ENCODE assay signal across 8 mouse cellular contexts in the genomic region with DNA sequence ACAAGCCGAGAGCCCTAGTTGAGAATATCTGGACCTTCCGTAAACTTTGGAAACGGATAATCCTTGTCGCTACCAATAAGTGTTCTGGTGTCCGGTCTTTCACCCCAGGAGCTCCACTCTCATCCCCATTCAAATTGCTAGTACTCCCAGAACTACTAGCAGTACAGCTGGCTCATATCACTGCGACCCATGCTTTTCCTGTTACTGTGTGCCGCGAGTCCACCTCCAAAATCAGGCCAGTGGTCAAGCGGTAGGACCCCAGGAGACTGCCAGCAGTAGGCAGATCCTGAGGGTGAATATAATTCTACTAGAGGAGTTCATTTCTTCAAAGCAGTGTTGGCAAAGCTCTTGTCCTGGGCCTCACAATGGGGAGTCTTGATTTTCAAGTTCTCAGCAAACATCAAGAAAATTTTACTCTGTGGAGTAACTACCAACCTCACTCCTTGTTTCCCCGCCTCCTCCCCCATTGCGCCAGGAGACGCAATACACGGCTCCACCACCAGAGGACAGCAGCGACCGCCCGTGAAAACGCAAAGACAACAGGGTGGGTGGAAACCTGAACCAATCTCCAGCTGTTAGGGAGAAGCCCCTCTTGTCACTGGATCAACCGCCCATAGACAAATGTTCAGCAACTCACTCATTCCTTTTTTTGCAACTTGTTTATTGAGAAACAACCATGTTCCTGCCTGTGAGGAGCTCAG. TPM values are rescaled to one million over a fixed set of nuclear protein-coding genes. Genes with fewer than 3 reads are reported as not detected.
A peak's percentile ranks its signal among the peaks of the same experiment; 100 is the strongest.
DNase-seq lines count a peak whose midpoint lies in the region; ATAC-seq and TF ChIP-seq lines count a peak whose summit lies in the region.

No protein-coding gene starts in this region.

- peak overlapping the region; percentile 96 for H3K4me2 ChIP-seq in forebrain, embryonic 13.5 days
- H3K4me2 ChIP-seq in heart, postnatal 0 days (ENCODE audit: low read depth, low read length): peak overlapping the region; percentile 98
- peak overlapping the region; percentile 91 for H3K4me2 ChIP-seq in neural tube, embryonic 15.5 days

- H3K36me3 ChIP-seq in E14TG2a.4 (ENCODE audit: insufficient read depth, low read length): peaks cover 24% of the 10 kb centered on the region
- H3K36me3 ChIP-seq in forebrain, embryonic 13.5 days (ENCODE audit: poor library complexity, severe bottlenecking): peaks cover 58% of the 10 kb centered on the region
- no peaks in the 10 kb centered on the region for H3K36me3 ChIP-seq in heart, postnatal 0 days (replicated peaks; ENCODE audit: control insufficient read depth, insufficient read depth, low read length)
- H3K36me3 ChIP-seq in neural tube, embryonic 15.5 days: 0 out of 2 replicates have a peak, but pooled peaks cover 5% of the 10 kb centered on the region

- TF ChIP-seq POLR2A in lung, adult 2 months (IDR thresholded peaks at IDR 0.05; ENCODE audit: borderline replicate concordance, extremely low read depth, low read depth, low read length): 0 out of 2 replicates have a peak, but pooled peaks have one; percentile 30

- TF ChIP-seq CTCF in E14TG2a.4 (conservative IDR thresholded peaks at IDR 0.05; ENCODE audit: low read length): peak; percentile 100
- TF ChIP-seq CTCF in heart, postnatal 0 days (IDR thresholded peaks at IDR 0.05; ENCODE audit: low read depth): peak; percentile 99
- TF ChIP-seq CTCF in lung, adult 2 months (IDR thresholded peaks at IDR 0.05; ENCODE audit: insufficient read depth, low read length): peak; percentile 98

- 21% methylated on average over 18 of the region's 18 CpGs for WGBS in forebrain, embryonic 13.5 days
- WGBS in heart, postnatal 0 days: 15% methylated on average over 18 of the region's 18 CpGs
- 15% methylated on average over 18 of the region's 18 CpGs for WGBS in lung, adult 2 months
- WGBS in neural tube, embryonic 15.5 days: 18% methylated on average over 18 of the region's 18 CpGs

- H3K9ac ChIP-seq in forebrain, embryonic 13.5 days: no peak overlapping the region
- H3K9ac ChIP-seq in heart, postnatal 0 days (replicated peaks; ENCODE audit: low read depth, low read length): no peak overlapping the region
- no peak overlapping the region for H3K9ac ChIP-seq in neural tube, embryonic 15.5 days (replicated peaks)

- peak overlapping the region; percentile 100 for H3K27ac ChIP-seq in forebrain, embryonic 13.5 days
- peak overlapping the region; percentile 100 for H3K27ac ChIP-seq in heart, postnatal 0 days (ENCODE audit: low read depth)
- peak overlapping the region; percentile 97 for H3K27ac ChIP-seq in neural tube, embryonic 15.5 days (replicated peaks)

- no peaks in the 10 kb centered on the region for H3K9me3 ChIP-seq in E14TG2a.4 (ENCODE audit: low read length)
- no peaks in the 10 kb centered on the region for H3K9me3 ChIP-seq in forebrain, embryonic 13.5 days (replicated peaks)
- H3K9me3 ChIP-seq in heart, postnatal 0 days (replicated peaks; ENCODE audit: control insufficient read depth, low read length): no peaks in the 10 kb centered on the region
- H3K9me3 ChIP-seq in neural tube, embryonic 15.5 days (replicated peaks): no peaks in the 10 kb centered on the region

- peak; percentile 83 for DNase-seq in c-Kit-positive CD71-positive TER-119-positive erythroid progenitor cells, embryonic 14.5 days (ENCODE audit: low spot score)
- peak; percentile 79 for DNase-seq in heart, postnatal 0 days (ENCODE audit: low spot score)
- DNase-seq in kidney, postnatal 4 days: peak; percentile 92
- peak; percentile 92 for DNase-seq in lung, adult 2 months
- DNase-seq in thymus, adult 18-20 months: peak; percentile 80 to 84

- TF ChIP-seq EP300 in heart, postnatal 0 days (IDR thresholded peaks at IDR 0.05; ENCODE audit: low read depth): no peak

- peaks cover 37% of the 10 kb centered on the region for H3K27me3 ChIP-seq in E14TG2a.4 (ENCODE audit: insufficient read depth, low read length)
- no peaks in the 10 kb centered on the region for H3K27me3 ChIP-seq in forebrain, embryonic 13.5 days
- no peaks in the 10 kb centered on the region for H3K27me3 ChIP-seq in heart, postnatal 0 days (ENCODE audit: control insufficient read depth, insufficient read depth, low read length)
- H3K27me3 ChIP-seq in neural tube, embryonic 15.5 days (replicated peaks): no peaks in the 10 kb centered on the region

- peaks cover 73% of the 10 kb centered on the region for H3K4me1 ChIP-seq in E14TG2a.4 (replicated peaks; ENCODE audit: low read depth, low read length)
- H3K4me1 ChIP-seq in forebrain, embryonic 13.5 days: peaks cover 68% of the 10 kb centered on the region
- H3K4me1 ChIP-seq in heart, postnatal 0 days (ENCODE audit: control insufficient read depth, insufficient read depth): peaks cover 44% of the 10 kb centered on the region
- H3K4me1 ChIP-seq in lung, adult 2 months (ENCODE audit: control insufficient read depth, insufficient read depth, low read length): peaks cover 27% of the 10 kb centered on the region
- H3K4me1 ChIP-seq in neural tube, embryonic 15.5 days: peaks cover 71% of the 10 kb centered on the region

- H3K4me3 ChIP-seq in E14TG2a.4 (replicated peaks; ENCODE audit: low read length): peak overlapping the region; percentile 83
- H3K4me3 ChIP-seq in forebrain, embryonic 13.5 days: peak overlapping the region; percentile 94; the same call in 1 of the 2 replicates
- no peak overlapping the region for H3K4me3 ChIP-seq in heart, postnatal 0 days (ENCODE audit: low read depth, low read length)
- no peak overlapping the region for H3K4me3 ChIP-seq in lung, adult 2 months (replicated peaks; ENCODE audit: extremely low read depth, low read depth, low read length)
- H3K4me3 ChIP-seq in neural tube, embryonic 15.5 days (replicated peaks): peak overlapping the region; percentile 45; the same call in 1 of the 2 replicates

- ATAC-seq in forebrain, embryonic 13.5 days: no peak
- ATAC-seq in heart, postnatal 0 days (ENCODE audit: insufficient read depth, low read depth): no peak
- no peak for ATAC-seq in neural tube, embryonic 15.5 days (ENCODE audit: low FRiP score)

RNA-seq across cellular contexts. Expression of gene Rhof, which starts 0.7 kb away (rescaled TPM):
- 4.3 and 5.0 TPM in 2 replicates for polyA plus RNA-seq in forebrain, embryonic 13.5 days (2015; fragmentation: Nextera tagmentation; extraction: Ambion mirVana)
- 1.4 and 2.1 TPM in 2 replicates for total RNA-seq in heart, postnatal 0 days (2014; rRNA removed; ENCODE audit: low replicate concordance)
- 0.71 and 1.1 TPM in 2 replicates for polyA plus RNA-seq in heart, postnatal 0 days (2015; fragmentation: Nextera tagmentation; extraction: Ambion mirVana)
- polyA plus RNA-seq in lung, adult 2 months (2012; rRNA removed): 10.0 and 10.8 TPM in 2 replicates
- polyA plus RNA-seq in neural tube, embryonic 15.5 days (2015; fragmentation: Nextera tagmentation; extraction: Ambion mirVana): 19.2 and 20.9 TPM in 2 replicates

RNA-seq across cellular contexts. Expression of gene Setd1b, which starts 8.8 kb away (rescaled TPM):
- polyA plus RNA-seq in forebrain, embryonic 13.5 days (2015; fragmentation: Nextera tagmentation; extraction: Ambion mirVana): 13.4 and 13.9 TPM in 2 replicates
- 5.5 and 6.1 TPM in 2 replicates for total RNA-seq in heart, postnatal 0 days (2014; rRNA removed; ENCODE audit: low replicate concordance)
- polyA plus RNA-seq in heart, postnatal 0 days (2015; fragmentation: Nextera tagmentation; extraction: Ambion mirVana): 4.9 and 5.1 TPM in 2 replicates
- polyA plus RNA-seq in lung, adult 2 months (2012; rRNA removed): 12.9 and 15.2 TPM in 2 replicates
- polyA plus RNA-seq in neural tube, embryonic 15.5 days (2015; fragmentation: Nextera tagmentation; extraction: Ambion mirVana): 10.5 and 11.2 TPM in 2 replicates

RNA-seq across cellular contexts. Expression of gene Psmd9, which starts 36.0 kb away (rescaled TPM):
- 75.5 and 77.3 TPM in 2 replicates for polyA plus RNA-seq in forebrain, embryonic 13.5 days (2015; fragmentation: Nextera tagmentation; extraction: Ambion mirVana)
- total RNA-seq in heart, postnatal 0 days (2014; rRNA removed; ENCODE audit: low replicate concordance): 11.2 and 19.5 TPM in 2 replicates
- 54.0 and 54.9 TPM in 2 replicates for polyA plus RNA-seq in heart, postnatal 0 days (2015; fragmentation: Nextera tagmentation; extraction: Ambion mirVana)
- 19.3 and 21.5 TPM in 2 replicates for polyA plus RNA-seq in lung, adult 2 months (2012; rRNA removed)
- polyA plus RNA-seq in neural tube, embryonic 15.5 days (2015; fragmentation: Nextera tagmentation; extraction: Ambion mirVana): 79.5 and 81.1 TPM in 2 replicates

RNA-seq across cellular contexts. Expression of gene Hpd, which starts 49.3 kb away (rescaled TPM):
- polyA plus RNA-seq in forebrain, embryonic 13.5 days (2015; fragmentation: Nextera tagmentation; extraction: Ambion mirVana): not detected in 2 replicates
- 0.43 and 0.92 TPM in 2 replicates for total RNA-seq in heart, postnatal 0 days (2014; rRNA removed; ENCODE audit: low replicate concordance)
- not detected in 2 replicates for polyA plus RNA-seq in heart, postnatal 0 days (2015; fragmentation: Nextera tagmentation; extraction: Ambion mirVana)
- 1.4 and 2.2 TPM in 2 replicates for polyA plus RNA-seq in lung, adult 2 months (2012; rRNA removed)
- 0.50 TPM in 1 of 2 replicates, not detected in the other for polyA plus RNA-seq in neural tube, embryonic 15.5 days (2015; fragmentation: Nextera tagmentation; extraction: Ambion mirVana)

Comparison
In these comparisons a context has a peak if more than half of its experiments do, and no peak if none do; other contexts are left out.
1. H3K4me3 ChIP-seq: peak in E14TG2a.4 (single experiment), forebrain, embryonic 13.5 days (single experiment) and neural tube, embryonic 15.5 days (single experiment); none in heart, postnatal 0 days (single experiment) and lung, adult 2 months (single experiment).
2. Peak in every context shown above with its lines, with median percentiles within 50 percentile points of each other: CTCF ChIP-seq, DNase-seq, H3K27ac ChIP-seq and H3K4me2 ChIP-seq.